Mouse (Mus musculus) spleen, adult 2 months (tissue): ENCODE data around the gene Fuca1. TPM values are rescaled to one million over a fixed set of nuclear protein-coding genes. Genes with fewer than 3 reads are reported as not detected.
A peak's percentile ranks its signal among the peaks of the same experiment; 100 is the strongest.

Source experiments
- DNase-seq, 2 experiments: peaks; one replicate each; pipeline versions ENCODE4 v3.0.0 to v3.0.0-alpha.2; 2012 to 2021; ENCODE audit warnings: low spot score in 2 of 2, low read depth in 1 of 2
- H3K27ac ChIP-seq: fragments of 200-500 bp; 2 replicates; pipeline ENCODE4 v1.5.1; 2012; ENCODE audit warnings: low read length, inconsistent platforms; ENCODE audit not compliant: insufficient read depth
- H3K27me3 ChIP-seq: fragments of 200-500 bp; 2 replicates; pipeline ENCODE4 v1.6.1; 2012; ENCODE audit warnings: mild to moderate bottlenecking, moderate library complexity, low read length, inconsistent platforms; ENCODE audit not compliant: control insufficient read depth, insufficient read depth
- H3K36me3 ChIP-seq: fragments of 200-500 bp; 2 replicates; pipeline ENCODE4 v1.6.1; 2012; ENCODE audit warnings: mild to moderate bottlenecking, low read length, inconsistent platforms; ENCODE audit not compliant: control insufficient read depth, insufficient read depth
- H3K4me1 ChIP-seq: fragments of 200-500 bp; 2 replicates; pipeline ENCODE4 v1.6.1; 2011; ENCODE audit warnings: inconsistent platforms; ENCODE audit not compliant: control insufficient read depth, insufficient read depth, insufficient read length
- H3K4me3 ChIP-seq: fragments of 200-500 bp; 2 replicates; pipeline ENCODE4 v1.5.1; 2011; ENCODE audit warnings: mild to moderate bottlenecking, inconsistent platforms; ENCODE audit not compliant: insufficient read depth, insufficient read length; ENCODE audit errors: extremely low read depth
- CTCF ChIP-seq: fragments of 200-500 bp; IDR thresholded peaks from 2 replicates; pipeline ENCODE4 v1.5.1; 2011; ENCODE audit warnings: mild to moderate bottlenecking, inconsistent platforms; ENCODE audit not compliant: insufficient read depth, insufficient read length, insufficient replicate concordance; ENCODE audit errors: extremely low read depth
- POLR2A ChIP-seq: fragments of 200-500 bp; IDR thresholded peaks from 2 replicates; pipeline ENCODE4 v1.6.1; 2011; ENCODE audit warnings: low read depth, low read length, inconsistent platforms
- WGBS: fragments of 180-500 bp; shearing (Covaris S2); methylation state at CpG from one replicate; pipeline ENCODE4 v1.1.7; 2018; 5-methylcytosine and 5-hydroxymethylcytosine counted together
- polyA plus RNA-seq: library from polyadenylated mRNA; depleted of rRNA; stranded (reverse); fragments of >200 nt; gene quantifications from 2 replicates; pipeline ENCODE4 v1.2.3, GENCODE M21; 2012

Gene Fuca1
- polyA plus RNA-seq, 1 experiment, result 45.7 TPM

DNA sequence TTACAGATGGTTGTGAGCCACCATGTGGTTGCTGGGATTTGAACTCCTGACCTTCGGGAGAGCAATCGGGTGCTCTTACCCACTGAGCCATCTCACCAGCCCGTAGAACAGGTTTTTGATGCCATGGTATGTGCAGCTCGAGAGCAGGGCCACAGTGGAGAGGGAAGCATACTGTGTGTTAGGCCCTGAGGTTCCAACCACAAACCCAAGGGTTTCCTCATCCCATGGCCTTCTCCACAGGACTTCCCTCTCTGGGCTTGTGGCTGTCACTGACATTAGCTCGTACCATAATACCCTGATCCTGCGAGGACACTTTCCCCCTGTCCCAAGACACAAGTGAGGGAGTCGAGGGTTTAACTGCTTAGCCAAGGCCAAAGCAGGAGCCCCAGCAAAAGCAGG, 21.5 kb upstream of the Fuca1 start:
- Histone ChIP-seq H3K4me3 (no peak overlapping the region), H3K36me3 (no peaks in the 10 kb centered on the region; the same call in 1 of the 2 replicates), H3K27ac (peak overlapping the region; percentile 84), H3K4me1 (peaks cover 36% of the 10 kb centered on the region), H3K27me3 (no peaks in the 10 kb centered on the region)
- no peak for DNase-seq
- WGBS, result 58% methylated on average over 7 of the region's 7 CpGs
- TF ChIP-seq POLR2A (no peak), CTCF (no peak)

DNA sequence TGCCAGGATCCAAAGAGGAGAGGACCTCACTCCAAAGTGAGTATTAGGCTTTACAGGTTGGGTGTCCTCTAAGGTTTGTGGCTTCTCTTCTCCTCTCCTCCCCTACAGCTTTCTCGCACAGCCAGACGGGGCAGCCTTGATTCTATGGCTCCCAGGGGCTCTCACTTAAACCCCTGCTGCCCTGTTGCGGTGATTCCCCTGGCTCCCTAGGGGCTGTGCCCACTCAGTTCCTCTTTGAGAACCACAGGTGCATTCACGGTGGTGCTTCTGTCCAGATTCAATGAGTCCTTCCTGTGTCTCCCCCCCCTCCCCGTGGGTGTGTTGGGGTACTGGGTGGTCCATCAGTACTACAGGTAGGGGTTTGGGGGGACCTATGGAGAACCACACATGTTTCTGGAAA, 20.5 kb upstream of the Fuca1 start:
- peak; percentile 84 to 92 for DNase-seq
- WGBS, result 24% methylated on average over 5 of the region's 5 CpGs
- Histone ChIP-seq H3K27me3 (no peaks in the 10 kb centered on the region), H3K4me3 (no peak overlapping the region), H3K4me1 (peaks cover 39% of the 10 kb centered on the region), H3K27ac (peak overlapping the region; percentile 89), H3K36me3 (no peaks in the 10 kb centered on the region; the same call in 1 of the 2 replicates)
- TF ChIP-seq CTCF (no peak), POLR2A (peak; percentile 5; the same call in 1 of the 2 replicates)

- no peaks in the 10 kb centered on the region for H3K27me3 ChIP-seq
- peaks cover 37% of the 10 kb centered on the region for H3K4me1 ChIP-seq
- H3K27ac ChIP-seq, result peak overlapping the region; percentile 62
- WGBS, result 43% methylated on average over 4 of the region's 4 CpGs
- TF ChIP-seq POLR2A, result no peak
- TF ChIP-seq CTCF, result no peak
- H3K36me3 ChIP-seq, result peaks cover 8% of the 10 kb centered on the region
- DNase-seq, result peak in 1 of 2 experiments; percentile 57
- no peak overlapping the region for H3K4me3 ChIP-seq
Observed at GRCm38 (mm10) chr4:135902606-135903242, 17.8 kb upstream of the Fuca1 start.

GRCm38 (mm10) chr4:135904810-135905209, 15.7 kb upstream of the Fuca1 start:
- DNase-seq, result no peak
- TF ChIP-seq POLR2A (no peak), CTCF (no peak)
- peak overlapping the region; percentile 55 for H3K27ac ChIP-seq
- peaks cover 35% of the 10 kb centered on the region; the same call in 1 of the 2 replicates for H3K4me1 ChIP-seq
- H3K36me3 ChIP-seq, result peaks cover 14% of the 10 kb centered on the region
- no peaks in the 10 kb centered on the region for H3K27me3 ChIP-seq
- H3K4me3 ChIP-seq, result no peak overlapping the region
- 46% methylated on average over 1 of the region's 1 CpGs for WGBS

GRCm38 (mm10) chr4:135906633-135907032, 13.9 kb upstream of the Fuca1 start:
- TF ChIP-seq POLR2A (no peak), CTCF (no peak)
- Histone ChIP-seq H3K27me3 (no peaks in the 10 kb centered on the region), H3K36me3 (peaks cover 14% of the 10 kb centered on the region), H3K4me3 (no peak overlapping the region), H3K4me1 (peaks cover 41% of the 10 kb centered on the region; the same call in 1 of the 2 replicates), H3K27ac (no peak overlapping the region)
- DNase-seq, result no peak
- 42% methylated on average over 3 of the region's 3 CpGs for WGBS

GRCm38 (mm10) chr4:135909326-135910066, 11.0 kb upstream of the Fuca1 start:
- Histone ChIP-seq H3K4me1 (peaks cover 26% of the 10 kb centered on the region; the same call in 1 of the 2 replicates), H3K27ac (peak overlapping the region; percentile 81), H3K27me3 (no peaks in the 10 kb centered on the region), H3K36me3 (peaks cover 14% of the 10 kb centered on the region), H3K4me3 (no peak overlapping the region)
- WGBS, result 49% methylated on average over 13 of the region's 13 CpGs
- TF ChIP-seq CTCF, result no peak
- TF ChIP-seq POLR2A, result no peak
- peak in 1 of 2 experiments; percentile 45 for DNase-seq

DNA sequence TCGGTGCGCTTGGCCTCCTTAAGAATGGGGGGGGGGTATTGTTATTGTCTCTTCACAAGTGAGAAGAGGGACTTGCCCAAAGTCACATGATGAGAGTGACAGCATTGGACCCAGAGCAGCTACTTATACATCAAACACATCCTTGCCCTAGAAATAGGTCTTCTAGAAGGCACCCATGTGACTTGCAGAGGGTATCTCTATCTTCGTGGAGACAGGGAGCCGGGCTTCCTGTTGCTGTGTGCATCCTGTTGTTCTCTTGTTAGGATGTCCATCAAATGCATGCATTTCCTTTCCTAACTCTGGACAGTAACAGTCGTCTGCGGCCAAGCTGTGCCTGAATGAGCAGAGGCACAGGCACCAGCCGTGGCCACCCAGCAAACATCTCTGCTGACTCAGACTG, 9.0 kb upstream of the Fuca1 start:
- Histone ChIP-seq H3K4me1 (peaks cover 18% of the 10 kb centered on the region; the same call in 1 of the 2 replicates), H3K27me3 (no peaks in the 10 kb centered on the region), H3K36me3 (peaks cover 11% of the 10 kb centered on the region), H3K27ac (peak overlapping the region; percentile 78), H3K4me3 (peak overlapping the region; percentile 35; the same call in 1 of the 2 replicates)
- TF ChIP-seq POLR2A (no peak), CTCF (no peak)
- WGBS, result 23% methylated on average over 7 of the region's 7 CpGs
- DNase-seq, result peak; percentile 46 to 77
